Mouse (Mus musculus) brain, embryonic 18.5 days (tissue): ENCODE data around the gene Ndufb7.
"Not testable (repeated sequence)": the region's sequence is repeated elsewhere in the genome, so short reads cannot be mapped to it uniquely, and the experiment has no call there.

ENCODE experiments used
- DNase-seq: peaks from one replicate; pipeline ENCODE4 v3.0.0-alpha.2; 2012; ENCODE audit warnings: low read depth, low spot score

The Ndufb7 gene

DNA sequence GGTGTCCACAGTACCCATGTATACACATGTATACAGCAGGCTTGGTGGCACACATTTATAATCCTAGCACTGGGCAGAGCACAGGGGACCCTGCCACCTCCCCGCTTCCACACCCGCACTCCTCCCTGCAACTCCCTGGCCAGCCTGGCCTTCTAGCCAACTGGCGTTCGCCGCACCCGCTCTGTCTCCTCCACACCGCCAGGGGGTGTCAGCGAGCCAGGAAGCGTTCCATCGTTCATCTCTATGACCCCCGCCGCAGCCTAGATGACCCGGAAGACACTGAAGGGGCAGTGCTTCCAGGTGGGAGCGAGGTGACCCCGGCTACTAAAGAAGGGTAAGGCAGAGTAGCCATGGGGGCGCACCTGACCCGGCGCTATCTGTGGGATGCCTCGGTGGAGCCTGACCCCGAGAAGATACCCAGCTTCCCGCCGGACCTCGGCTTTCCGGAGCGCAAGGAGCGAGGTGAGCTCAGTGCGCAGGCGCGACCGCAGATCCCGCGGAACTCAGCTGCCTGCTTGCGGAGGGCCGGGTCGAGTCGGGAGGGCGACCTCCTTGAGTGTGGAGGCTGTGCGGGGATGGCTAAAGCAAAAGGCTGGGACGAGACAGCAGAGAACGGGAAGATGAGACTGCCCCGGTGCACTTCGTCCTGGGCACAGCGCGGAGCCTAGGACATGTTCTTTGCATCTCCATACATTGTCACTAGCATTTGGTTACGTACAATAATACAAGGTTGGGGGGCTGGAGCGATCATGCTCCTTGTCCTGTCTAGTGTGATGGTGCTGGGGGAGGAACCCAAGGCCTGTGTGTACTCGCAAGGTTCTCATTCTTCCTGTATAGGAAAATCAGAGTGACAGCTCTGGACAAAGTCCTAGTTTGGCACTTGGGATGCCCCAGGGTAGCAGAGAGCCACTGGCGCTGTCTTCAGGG is at the start of gene Ndufb7:
TSS of gene Ndufb7 (plus strand) at position 203 of the 927 bp plus-strand sequence.
- DNase-seq = peak; percentile 78

DNA sequence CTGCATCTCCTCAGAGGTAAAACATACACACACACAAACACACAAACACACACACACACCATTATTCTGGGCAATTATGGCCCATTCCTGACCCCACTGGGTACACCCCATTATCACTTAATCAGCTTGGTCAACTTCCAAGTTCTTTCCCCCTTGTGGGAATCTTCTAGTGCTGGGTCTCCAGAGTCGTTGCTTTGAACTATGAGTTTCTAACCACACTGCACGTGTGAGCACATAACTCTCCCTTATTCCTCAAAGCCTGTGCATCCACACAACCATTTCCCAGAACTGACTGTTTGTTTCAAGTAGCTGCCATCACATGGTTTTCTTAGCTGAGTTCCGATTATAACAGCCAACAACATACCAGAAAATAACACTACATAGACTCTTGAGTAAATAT is 46.0 kb upstream of the Ndufb7 start:
- no peak for DNase-seq

DNA sequence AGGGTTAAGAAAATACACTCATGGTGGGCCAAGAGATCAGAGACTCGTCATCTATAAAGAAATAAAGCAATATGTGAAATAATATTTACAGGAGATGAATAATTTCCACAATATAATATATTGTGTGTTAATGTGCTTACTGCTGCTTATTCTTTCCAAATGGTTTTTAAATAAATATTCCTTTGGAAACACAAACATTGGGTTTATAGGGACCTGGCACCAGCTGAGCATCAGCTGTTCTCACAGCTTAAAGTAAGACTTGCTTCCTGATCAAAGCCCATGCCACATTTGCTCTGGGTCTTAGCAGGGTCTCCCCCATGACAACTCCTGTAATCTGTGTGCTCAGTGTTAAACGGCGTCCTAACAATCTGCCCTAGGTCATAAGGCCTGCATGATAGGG is 45.6 kb upstream of the Ndufb7 start:
- not testable (repeated sequence) for DNase-seq

DNA sequence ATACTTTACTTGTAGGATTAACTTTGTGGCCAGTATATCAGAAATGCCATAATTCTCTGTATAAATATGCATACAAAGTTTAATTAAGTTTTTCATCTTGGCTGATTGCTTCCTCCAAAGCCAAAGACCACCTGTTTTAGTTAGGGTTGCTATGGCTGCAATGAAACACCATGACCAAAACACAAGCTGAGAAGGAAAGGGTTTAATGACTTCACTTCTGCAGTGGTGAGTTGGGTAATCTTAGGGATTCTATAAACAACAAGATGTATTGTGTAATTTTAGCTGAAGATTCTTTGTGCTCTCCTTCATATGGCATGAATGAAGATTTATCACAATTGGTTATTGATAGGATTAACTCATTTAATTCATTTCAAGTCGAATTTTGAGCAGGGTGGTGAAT is 45.2 kb upstream of the Ndufb7 start:
- no peak for DNase-seq

DNA sequence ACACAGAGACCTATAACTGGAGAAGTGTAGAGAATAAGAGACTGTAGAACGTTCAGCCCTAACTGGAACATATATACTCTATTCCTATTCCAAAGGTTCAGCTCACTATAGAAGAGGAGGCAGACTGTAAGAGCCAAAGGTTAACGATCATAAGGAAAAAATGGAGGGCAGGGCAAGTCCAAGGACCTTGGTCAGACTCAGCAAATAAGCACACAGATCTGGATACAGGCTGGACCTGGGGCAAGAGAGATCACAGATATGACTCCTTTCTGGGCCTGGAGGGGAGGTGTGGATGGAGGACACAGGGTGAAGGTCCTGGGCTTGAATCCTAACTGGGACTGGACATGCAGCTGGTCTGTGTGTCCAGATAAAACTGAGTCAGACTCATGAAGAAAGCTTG is 31.7 kb upstream of the Ndufb7 start:
- no peak for DNase-seq

DNA sequence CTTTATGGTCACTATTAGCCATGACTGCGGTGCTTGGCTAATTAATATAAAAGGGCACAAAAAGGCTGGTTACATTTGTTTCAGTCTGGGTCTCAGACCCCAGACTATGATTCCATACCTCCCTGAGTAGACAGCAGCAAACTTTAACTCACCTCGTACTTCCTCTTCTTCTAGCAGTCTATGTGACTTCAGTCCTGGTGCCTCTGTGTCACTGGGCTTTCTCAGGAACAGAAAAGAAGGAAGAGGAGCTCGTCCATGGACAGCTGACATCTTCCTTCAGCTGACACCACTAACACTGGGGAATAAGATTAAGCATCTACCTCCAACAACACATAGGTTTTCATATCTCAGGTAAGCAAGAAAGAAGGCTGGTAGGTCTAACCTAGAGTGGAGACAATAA is 30.7 kb upstream of the Ndufb7 start, which contains the start of gene Olfr370:
TSS of gene Olfr370 (plus strand) at position 45 of the 400 bp plus-strand sequence.
- no peak for DNase-seq

DNA sequence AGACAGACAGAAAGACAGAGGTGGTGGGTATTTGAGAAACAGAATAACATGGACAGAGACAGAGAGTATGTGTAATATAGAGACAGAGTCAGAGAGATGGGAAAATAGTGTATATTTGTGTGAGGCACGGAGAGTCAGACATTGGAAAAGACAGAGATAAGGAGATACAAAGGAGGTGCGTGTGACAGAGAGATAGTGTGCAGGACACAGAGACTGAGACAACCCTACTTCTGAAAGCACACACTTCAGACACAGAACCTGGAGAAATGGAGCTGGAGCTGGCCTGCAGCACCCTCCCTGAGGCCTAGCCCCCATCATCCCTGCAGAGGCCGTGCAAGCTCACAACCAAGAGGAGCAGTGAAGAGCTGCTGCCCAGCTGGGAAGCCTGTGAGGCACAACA is 3.8 kb upstream of the Ndufb7 start:
- no peak for DNase-seq

DNA sequence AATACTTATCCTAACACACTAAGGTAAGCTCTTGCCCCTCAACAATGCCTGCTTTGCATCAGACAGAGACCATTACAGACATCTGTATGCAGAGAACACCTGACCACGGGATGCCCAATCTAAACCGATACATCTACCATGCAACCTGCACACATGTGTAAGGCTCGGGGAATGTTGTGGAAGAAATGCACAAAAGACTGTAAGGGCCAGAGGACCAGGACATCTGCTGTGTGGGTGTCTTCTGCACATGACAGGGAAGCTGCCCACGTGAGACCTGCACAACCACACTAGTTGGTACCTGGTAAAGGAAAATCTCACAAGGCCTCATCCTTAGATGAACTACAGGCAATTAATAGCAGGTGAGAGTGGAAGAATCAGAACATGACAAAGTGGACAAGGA is 3.2 kb upstream of the Ndufb7 start:
- no peak for DNase-seq

DNA sequence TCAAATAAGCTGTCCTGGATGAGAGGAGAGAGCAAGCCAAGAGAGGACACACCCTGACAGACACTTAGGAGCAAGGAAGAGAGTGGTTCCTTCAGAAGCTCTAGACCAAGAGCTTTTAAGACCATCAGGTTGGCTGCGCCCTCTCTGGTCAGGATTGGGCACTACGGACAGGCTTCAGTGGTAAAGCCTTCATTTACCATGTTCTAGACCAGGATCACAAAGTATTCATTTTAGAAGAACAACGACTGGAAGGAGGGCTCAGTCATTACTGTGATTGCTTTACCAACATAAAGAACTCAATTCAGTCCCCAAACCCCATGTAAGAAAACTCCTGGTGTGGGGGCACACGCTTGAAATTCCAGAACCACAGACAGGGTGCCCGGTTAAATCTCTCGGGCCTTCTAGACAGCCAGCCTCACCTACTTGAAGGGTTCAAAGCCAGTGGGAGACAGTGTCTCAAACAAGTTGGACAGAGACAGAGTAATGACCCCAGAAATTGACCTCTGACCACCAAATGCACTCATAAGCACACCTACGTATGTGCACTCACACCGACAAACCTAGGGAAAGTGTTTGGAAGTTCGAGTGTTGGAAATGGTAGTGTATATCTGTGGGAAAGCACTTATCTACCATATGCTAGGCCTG is 618 bp upstream of the Ndufb7 start:
- no peak for DNase-seq

DNA sequence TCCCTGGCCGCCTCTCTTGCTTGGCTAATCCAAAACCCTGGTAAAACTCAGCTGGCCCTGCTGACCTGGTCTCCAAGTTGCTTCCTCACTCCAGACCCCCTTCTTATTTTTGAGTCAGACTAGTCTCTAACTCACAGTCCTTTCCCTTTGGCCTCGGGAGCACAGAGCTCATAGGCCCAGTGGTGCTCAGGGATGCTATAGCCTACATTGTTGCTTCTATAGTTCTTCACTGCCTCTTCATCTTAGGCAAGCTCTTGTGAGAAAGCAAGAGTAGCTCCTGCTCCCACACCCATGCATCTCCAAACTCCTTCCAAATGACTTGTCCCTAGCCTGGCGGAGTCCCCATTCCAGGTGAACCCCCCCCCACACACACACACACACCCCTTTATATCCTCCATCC is 1.2 kb downstream of the Ndufb7 start:
- no peak for DNase-seq

DNA sequence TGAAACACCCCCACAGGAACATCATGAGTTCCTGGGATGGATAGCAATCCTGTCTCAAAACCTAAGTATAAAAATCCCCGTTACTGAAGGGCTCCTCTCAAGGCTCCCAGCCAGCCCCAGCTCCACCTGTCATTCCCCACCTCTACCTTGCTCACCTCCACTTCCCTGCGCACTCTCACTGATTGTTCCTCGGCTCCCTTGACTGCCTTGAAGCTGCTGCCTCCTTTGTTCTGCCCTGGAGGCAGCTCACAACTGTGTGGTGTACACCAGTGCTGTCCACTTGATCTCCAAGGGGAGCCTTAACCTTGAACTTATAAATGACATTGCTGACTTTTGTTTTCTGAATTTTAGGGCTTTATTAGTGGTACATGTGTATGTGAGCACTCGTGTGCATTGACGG is 1.7 kb downstream of the Ndufb7 start:
- no peak for DNase-seq

DNA sequence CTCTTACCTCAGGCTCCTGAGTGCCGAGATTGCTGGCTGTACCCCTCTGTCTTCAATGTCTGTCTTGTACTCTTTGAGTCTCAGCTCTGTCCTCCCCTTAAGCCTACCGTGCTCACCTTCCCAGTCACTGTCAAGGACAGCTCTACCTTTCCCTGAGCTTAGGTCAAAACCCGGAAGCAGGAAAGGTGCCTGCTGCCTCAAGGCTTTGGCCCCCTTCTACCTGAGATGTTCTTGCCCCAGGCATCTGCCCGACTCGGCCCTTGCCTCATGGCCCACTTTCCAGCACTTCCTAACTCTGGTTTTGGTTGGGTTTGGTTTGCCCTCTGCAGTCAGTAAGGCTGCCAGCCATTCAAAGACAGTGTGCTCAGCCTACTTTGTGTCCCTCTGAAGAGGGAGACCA is 2.3 kb downstream of the Ndufb7 start:
- DNase-seq = no peak

DNA sequence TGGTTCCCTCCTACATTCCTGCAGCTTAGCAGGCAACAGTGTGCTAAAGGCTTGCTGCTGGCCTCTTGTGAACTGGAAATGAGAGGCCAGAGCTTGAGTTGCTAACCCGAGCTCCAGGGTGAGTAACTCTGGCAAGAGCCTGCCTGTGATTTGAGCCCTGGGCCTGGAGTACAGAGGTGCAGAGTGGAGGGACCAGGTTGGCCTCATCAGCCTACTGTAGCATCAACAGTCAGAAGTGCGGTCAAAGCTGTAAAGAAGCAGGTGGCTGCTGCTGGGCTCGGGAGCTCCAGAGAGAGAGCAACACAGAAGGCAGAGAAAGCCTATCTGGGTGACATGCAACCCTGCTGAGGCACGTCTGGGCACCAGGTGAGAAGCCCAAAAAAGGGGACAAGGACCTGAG is 2.7 kb downstream of the Ndufb7 start:
- no peak for DNase-seq

DNA sequence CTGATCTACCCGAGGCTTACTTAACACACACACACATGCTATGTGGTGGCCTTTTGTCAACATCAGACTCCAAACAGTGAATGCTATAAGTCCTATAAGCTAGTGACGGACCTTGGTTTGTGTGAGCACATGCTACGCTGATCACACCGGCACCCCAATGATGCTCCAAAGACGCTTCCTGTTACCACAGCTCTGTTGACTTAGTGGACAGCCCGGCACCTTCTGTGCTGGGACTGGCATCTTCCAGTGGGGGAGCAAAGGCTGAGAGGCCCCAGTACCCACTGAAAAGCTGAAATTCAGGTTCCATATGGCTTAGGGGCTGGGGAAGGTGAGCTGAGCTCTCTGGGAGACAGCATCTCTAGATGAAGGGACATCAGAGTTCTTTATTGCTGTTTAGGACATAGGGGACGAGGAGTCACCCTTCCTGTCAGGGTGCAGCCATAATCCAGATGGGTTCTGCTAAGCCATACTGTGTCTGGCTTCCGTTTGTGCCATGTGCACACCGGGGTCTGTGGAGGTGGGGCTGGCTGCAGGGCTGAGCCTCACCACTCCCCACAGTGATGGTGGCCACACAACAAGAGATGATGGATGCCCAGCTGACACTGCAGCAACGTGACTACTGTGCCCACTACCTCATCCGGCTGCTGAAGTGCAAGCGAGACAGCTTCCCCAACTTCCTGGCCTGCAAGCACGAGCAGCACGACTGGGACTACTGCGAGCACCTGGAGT is 4.0 kb downstream of the Ndufb7 start:
- no peak for DNase-seq

DNA sequence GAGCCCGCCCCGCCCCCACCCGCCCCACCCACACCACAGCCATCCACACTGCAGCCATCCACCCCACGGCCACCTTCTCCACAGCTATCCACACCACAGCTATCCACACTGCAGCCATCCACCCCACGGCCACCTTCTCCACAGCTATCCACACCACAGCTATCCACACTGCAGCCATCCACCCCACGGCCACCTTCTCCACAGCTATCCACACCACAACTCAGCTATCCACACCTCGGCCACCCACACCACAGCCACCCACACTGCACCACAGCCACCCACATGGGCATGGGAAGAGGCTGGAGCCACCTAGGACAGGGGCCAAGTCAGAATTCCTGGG is 4.5 kb downstream of the Ndufb7 start:
- not testable (repeated sequence) for DNase-seq

DNA sequence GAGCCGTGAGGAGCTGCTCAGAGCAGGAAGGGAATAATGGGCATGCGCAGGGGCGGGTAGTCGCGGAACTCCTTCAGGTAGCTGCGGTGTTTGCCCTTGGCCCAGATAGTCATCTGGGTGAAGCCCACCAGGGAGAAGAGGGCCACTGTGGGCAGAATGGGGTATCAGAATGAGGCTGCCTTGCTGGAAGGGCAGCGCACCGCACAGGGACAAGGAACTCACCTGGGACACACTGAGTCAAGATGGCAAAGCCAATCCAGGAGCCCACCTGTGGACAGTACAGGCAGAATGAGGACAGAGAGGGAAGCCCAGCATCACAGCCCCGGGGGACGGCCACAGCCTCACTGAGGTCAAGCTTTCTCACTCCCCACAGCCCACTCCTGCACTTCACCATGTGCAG is 5.3 kb downstream of the Ndufb7 start:
- no peak for DNase-seq

DNA sequence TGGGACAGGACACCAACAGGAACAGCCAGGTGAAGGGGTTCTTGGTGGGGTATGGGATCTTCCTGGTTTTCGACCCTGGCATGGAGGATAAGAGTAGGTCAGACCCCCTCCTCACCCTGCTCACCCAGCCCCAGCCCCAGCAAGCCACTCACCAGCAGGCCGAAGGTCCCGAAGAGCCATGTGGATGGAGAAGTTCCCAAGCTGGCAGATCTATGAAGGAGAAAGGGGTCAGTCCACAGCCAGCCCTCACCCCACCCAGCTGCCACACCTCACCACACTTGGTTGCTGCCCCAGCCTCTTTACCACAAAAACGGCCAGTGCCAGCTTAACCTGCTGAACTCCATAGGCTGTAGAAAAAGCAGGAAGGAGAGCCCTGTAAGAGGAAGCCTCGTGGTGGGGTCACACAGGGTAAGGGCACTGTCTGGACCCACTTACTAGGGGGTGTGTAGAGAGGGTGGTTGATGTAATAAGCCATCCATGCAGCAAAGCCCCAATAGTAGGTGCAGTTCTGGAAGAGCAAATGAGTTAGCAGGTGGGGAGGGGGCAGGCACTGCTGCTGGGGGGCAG is 5.9 kb downstream of the Ndufb7 start:
- no peak for DNase-seq

DNA sequence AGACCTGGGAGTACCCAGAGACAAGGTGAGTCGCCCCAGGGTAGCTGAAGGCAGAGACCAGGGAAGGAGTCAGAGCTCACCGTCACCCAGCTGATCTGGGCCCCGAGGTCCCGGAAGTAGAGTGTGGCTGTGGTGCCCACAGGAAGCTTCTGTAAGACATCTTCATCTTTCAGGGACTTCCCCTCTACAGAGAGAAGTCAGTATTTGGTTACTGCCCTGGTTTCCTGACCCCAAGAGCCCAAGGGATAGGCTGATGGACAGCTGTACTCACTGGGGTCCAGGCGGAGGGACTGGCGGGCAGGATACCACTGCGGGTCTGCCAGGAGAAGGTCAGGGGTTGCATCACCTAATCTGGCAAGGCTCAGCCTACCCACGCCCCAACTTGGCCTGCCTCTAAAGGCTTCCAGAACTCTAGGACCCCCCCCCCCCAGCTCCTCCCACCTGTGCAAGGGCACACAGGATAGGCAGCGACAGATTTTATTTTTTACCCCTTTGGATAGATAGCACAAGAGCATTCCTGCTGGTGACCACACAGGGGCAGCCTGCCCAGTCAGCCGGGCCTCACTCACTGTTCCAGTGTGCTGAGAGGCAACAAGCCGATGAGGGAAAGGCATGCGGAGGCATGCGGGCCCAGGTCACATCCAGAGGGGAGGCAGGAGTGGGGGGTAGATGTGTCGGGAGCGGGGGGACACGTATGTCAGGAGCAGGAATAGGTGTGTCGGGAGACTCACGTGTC is 6.8 kb downstream of the Ndufb7 start:
- no peak for DNase-seq

DNA sequence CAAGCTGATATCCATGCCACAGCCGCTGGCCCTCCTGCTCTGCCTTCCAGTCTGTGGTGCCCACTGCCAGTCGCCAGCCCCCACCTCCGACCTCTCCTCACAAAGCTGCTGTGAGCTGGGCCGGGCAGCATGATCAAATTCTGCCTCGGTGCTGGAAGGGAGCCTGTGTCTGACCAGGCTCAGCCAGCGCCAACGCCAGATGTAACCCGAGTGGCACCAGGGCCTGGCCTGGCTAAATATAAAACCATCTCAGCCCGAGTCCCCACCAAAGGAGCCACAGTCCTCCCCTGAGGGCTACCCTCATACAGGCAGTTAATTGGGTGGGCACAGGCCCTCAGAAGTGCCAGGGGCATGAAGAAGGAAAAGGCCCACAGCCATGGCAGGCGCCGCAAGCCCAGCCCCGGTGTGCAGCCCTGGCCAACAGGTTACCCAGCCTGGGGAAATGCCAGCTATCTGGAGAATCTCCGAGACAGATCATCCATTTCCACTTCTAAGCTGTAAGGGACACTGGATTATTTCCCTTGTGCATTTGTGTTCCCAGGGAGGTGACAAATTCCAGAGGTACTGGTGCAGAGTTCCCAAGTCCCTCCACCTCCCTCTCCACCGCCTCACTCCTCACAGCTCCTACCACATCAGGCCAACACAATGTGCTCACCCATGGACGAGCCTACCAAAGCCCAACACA is 8.3 kb downstream of the Ndufb7 start:
- DNase-seq = no peak

DNA sequence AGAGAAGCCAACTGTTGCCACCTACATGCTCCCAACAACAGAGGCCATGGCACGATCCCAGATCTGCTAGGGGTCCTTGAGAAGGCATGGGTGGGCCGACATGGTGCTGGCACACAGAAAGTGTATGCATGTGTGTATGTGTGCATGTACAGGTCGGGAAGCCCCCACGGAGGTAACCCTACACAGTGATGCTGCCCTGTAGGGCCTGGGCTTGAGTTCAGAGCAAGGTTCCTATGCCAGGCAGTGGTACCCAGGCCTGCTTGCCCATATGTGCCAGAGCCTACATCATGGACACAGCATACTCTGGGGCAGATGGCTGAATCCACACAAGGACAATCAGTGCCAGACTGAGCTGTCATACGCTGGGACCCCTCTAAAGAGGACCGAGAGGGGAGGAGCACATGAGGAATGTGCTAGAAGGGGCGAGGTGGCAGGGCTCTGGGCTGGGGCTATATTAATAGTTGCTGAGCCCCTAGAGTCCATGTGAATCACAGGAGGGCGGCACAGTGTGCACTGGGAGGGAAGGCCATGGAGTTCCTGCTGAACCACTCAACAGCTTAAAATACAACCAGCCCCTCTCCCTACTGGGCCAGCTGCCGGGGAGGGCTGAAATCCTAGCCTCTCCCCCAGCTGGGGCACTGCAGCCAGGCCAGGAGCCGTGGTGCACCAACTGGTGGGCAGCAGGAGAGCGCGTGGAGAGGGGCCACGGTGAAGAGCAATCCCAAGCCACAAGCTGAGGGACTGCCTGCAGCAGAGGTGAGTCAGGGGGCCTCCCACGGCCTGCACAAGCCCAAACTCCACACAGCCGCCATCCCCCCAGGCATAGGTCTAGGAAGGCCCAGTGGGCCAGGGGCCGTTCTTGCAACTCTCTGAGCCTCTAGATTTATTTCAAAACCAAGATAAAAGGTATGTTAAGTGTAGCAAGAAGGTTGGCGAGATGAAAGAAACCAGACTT is 9.4 kb downstream of the Ndufb7 start:
- DNase-seq = no peak
